Mouse (Mus musculus) right cerebral cortex, postnatal 4 days (tissue): ENCODE measurements around the gene Tmem33.

Experiments used
- DNase-seq: peaks from one replicate; pipeline ENCODE4 v3.0.0-alpha.2; 2022

The Tmem33 gene

DNA sequence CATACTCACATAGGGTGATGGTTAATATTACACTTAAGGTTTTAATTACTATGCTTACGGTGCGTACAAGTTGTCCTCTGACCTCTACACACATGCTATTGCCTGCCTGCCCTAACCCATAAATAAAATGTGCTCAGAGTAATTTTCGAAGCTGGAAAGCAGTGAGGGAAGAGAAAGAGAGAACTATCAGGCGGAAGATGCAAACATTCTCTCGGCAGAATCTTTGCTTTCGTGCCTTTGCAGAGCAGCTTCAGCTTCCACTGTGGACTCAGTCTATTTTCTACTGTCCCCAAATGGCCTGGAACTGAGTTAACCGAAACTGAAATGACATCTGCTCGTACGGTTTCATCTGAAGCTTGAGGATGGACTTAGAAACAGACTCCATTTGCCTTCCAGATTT is 1.9 kb upstream of the Tmem33 start:
- DNase-seq: no peak

DNA sequence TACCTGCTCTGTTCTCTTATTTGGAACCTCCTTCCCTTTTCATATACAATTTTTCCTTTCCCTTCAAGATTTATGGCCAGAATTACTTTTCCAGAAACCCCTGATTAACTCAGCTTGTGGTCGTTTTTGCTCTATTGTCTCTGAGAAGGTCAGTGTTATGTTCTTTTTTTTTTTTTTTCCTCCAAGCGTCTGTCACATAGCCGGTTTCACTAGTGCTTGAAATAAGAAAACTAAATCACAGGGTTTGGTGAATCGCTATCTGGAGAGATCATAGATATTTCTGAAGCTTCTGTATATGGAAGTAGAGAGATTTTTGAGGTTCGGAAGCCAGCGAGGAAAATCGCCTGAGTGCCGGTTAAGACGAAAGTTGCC is 220 bp upstream of the Tmem33 start:
- DNase-seq: no peak

DNA sequence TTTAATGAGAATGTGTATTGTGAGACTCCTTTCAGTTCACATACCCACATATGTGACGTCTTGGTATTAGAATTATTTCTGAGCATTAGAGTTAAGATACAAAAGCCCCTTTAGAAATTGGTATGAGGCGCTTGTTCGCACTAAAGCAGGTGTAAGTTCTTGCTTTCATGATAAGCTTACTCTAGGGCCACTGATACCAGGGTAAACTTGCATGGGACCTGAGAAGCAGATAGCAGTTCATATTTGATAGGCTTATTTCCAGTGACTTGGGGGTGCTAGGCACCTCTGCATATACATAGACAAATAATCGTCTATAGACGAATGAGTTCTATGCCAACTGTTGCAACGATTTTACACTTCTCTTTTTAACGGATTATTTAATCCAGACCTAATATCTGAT is 2.6 kb downstream of the Tmem33 start:
- no peak for DNase-seq

DNA sequence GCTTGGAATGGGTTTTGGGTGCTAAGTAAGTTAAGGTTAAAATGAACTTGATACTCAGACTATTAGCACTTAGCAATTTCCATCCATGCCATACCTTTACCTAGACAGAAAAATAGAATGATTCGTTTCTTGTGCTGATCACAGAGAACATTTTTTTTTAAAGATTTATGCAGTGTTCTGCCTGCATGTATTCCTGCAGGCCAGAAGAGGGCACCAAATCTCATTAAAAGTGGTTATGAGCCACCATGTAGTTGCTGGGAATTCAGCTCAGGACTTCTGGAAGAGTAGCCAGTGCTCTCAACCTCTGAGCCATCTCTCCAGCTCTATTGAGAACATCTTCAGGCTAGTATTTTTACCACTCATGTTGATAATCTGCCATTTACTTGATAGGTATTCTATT is 5.7 kb downstream of the Tmem33 start:
- no peak for DNase-seq

DNA sequence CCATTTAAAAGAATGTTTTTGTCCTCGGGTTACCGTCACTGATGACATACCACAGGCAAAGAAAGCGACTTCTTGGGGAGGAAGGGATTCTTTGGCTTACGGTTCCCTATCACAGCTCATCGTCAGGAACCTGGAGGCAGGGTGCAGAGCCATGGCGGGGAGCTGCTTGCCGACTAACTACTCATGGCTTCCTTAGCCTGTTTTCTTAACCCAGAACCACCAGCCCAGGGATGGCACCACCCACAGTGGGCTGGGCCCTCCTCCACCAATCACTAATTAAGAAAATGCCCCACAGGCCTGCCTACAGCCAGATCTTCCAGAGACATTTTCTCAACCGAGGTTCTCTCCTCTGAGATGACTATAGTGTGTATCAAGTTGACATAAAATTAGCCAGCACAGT is 8.9 kb downstream of the Tmem33 start:
- no peak for DNase-seq

DNA sequence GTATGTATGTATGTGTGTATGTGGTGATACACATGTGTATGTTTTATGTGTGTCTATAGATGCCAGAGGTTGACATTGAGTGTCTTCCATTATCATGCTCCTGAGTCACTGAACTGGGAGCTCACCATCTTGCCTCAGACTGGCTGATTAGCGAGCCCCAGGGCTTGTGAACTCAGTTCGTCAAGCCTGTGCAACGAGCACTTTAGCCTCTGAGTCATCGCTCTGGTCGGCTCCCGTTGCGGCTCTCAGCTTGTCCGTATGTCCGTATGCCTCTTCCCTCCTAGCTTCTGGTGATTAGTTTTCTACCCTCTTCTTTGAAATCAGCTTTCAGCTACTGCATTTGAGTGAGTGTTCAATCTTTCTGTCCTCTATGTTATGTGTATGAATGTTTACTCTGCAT is 19.0 kb downstream of the Tmem33 start:
- no peak for DNase-seq

DNA sequence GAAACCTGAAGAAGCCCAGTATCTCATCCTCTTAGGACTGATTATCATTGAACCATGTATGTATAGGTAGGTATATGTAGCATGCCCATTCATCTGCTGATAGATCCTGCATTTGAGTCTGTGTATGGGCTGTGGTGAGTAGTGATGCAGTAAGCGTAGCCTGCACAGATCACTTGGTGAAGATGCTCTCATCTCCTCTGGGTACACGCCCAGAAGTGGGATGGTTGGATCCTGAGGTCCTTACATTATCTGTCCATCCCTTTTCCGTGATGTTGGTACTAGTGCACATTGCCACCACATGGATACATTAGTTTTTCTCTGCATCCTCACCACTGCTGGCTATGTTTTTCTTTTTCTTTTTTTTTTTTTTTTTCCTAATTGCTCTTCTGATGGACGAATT is 19.5 kb downstream of the Tmem33 start:
- no peak for DNase-seq

DNA sequence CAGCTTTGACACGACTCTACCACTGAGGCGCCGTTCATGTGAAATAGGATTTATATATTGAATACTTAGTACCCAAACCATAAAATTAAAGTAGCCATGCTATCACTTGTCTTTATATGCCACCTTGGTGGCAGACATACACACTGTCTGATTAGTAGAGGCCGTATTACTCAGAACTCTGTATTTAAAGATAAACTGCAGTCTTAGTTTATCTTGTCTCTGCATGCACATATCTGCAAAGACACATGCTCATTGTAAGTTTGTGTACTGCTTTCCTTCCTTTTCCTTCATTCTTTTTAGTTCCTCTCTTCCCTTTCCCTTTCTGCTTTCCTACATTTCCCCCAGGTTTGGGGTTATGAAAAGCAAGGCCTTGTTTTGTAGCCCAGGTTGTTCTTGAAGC is 20.0 kb downstream of the Tmem33 start:
- no peak for DNase-seq

DNA sequence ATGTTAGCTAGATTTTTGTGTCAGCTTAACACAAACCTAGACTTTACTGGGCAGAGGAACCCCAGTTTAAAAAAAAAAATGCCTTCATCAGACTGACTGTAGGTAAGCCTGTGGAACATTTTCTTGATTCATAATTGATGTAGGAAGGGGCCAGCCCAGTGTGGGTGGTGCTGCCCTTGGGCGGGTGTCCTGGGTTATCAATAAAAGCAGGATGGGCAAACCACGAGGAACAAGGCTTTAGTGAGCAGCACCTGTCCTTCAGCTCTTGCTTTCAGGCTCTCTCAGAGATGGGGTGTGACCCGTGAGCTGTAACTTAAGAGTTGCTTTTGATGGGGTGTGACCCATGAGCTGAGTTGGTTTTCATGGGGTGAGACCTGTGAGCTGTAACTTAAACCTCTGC is 34.7 kb downstream of the Tmem33 start:
- DNase-seq: no peak

DNA sequence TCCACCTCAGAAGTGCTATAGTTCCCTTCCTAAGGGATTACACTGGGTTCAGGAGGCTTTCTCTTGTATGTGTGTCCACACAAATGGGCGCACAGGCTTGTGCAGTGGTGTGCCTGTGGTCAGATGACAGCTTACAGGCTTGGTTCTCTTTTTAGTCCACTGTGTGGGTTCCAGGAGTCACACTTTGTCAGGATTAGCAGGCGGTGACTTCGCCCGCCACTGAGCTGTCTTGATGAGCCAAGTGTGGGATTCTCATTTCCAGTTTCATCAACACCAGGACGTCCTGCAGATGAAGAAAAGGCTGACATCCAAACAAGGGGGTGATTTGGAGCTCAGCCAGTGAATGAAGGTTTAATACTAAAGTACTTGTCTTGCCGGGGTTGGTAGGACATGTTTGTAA is 35.3 kb downstream of the Tmem33 start:
- DNase-seq: no peak

DNA sequence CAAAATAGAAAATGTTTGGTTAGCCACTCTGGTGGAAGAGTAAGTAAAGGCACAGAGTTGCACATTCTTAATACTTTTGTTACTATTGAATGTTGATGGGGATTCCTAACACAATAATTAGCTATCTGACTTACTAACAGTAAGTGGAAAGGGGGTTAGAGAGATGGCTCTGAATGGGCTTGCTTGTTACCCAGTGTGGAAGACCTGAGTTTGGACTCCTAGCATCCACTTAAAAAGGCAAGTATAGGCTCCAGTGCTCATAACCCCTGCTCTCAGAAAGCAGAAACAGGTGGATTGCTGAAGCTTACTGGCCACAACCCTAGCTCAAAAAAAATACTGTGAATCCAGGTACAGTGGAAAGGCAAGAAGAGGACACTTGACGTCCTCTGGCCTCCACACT is 35.8 kb downstream of the Tmem33 start:
- no peak for DNase-seq

DNA sequence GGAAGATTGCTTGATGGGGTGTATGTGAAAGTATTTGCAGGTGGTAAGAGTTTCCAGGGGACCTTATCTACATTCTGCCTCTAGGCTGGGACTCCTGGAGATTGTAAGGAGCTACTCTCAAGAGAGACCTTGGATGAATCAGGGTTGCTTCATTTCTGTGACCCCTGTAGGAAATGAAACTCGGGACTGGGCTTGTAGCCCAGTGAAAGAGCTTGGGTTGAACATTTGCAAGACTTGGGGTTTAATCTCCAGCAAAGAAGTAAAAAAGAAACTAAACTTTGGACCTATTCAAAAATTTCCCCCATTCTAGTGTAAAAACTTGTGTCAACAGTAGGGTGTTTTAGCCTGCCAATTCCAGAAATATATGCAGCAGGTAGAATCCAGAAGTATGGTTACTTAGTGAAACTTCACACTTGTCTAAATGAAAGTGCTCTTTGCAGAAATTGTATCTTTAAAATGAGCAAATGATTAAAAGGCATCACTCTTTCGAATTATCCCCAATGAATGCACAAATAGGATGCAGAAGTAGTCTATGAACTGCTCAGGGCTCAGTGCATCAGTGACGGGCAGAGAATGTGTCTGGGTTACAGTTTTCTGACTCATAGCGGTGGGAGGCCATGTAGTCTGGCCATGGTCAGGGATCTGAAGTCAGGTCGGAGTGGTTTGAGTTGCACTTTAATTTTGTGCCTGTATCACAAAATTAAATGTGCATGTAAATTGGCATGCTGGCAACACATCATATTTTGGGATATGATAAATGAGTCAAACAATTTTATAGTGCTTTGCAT is 36.9 kb downstream of the Tmem33 start:
- no peak for DNase-seq

DNA sequence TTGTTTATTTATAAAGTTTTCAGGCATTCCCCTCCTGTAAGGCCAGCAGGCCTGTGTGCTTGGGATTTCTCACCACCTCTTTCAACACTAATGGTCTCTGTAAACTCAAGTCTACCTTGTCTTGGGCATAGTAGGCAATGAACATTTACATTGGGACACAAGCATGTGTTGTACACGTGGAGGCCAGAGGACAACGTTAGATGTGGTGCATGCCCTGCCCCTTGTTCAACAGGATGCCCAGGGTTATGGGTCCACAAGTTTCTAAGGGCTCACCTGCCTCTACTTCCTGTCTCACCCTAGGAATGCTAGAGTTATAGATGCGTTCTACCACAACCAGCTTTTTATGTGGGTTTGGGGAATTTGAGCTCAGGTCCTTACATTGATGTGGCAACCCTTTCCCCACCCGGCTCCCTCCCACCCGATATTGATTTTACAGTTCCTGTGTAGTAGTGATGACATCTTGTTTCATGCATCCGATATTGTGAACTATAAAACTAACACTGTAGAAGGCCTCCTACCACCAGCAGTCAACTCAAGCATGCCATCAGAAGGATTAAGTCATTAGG is 39.6 kb downstream of the Tmem33 start:
- DNase-seq: no peak

DNA sequence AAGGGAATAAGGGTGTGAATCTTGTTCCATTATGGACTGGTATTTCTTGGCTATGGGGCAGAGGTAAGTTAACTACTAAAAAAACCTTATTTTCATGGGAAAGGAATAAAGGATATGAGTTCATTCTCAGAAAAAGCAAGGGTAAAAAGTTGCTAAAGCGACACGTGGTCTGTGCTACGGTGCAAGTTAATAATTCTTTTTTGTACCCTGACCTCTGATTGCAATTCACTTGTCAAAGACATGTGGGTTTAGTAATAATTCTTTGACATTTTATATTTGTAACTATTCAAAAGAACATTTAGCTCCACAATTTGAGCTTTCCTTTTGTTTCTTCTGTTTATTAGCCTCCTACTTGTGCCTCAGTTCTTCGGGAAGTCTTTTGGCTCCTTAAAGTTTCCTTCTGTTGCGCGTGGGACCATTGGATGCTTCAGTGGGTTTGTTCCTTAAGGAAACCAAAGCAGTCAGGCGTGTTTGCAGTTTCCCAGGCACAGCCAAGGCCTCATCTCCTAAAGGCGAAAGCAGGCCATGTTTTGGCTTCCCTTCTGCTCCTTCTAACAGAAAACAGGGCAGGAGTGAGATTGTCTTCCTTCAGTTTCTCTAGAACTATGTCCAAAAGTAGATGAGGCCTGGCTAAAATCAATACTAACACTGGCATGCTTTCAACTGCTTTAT is 40.7 kb downstream of the Tmem33 start:
- DNase-seq: no peak

DNA sequence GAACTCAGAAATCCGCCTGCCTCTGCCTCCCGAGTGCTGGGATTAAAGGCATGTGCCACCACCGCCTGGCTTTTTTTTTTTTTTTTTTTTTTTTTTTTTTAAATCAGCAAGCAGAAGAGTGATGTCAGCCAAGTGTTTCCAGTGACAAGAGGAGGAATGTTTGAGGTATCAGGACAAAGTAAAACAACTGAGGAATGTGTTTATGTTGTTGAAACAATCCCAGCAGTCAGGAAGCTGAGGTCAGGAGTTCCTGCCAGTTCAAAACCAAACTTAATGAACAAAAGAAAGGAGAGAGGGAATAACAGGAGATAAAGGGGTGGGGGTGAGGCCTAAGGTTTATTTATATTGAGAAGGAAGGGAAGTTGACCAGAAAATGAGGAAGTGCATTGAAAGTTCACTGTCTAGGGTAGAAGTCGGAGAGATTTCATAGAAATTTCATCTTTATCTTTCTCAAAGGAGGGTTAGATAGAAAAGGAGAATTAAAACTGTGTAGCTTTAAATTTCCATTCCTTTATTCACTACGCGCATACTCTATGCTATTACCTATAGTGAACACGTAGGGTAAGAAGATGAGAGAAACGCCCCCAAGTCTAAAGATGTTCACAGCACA is 41.5 kb downstream of the Tmem33 start:
- no peak for DNase-seq

DNA sequence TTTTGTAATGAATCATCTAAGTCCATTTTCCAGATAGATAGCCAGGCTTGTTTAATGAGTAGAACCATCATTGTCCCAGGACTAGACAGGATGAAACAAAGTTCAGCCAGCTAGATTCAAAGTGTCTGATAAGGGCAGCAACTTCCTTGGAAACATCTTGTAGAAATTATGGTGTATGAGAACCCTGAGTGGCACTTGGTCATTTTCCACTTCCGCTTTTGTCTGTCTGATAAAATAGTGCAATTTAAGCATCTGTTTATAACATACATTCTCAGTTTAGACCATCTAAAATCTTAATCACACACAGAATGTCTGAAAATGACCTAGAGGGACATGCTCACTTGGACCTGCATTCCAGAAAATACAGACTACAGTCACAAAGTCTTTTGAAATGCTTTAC is 43.5 kb downstream of the Tmem33 start:
- DNase-seq: no peak

DNA sequence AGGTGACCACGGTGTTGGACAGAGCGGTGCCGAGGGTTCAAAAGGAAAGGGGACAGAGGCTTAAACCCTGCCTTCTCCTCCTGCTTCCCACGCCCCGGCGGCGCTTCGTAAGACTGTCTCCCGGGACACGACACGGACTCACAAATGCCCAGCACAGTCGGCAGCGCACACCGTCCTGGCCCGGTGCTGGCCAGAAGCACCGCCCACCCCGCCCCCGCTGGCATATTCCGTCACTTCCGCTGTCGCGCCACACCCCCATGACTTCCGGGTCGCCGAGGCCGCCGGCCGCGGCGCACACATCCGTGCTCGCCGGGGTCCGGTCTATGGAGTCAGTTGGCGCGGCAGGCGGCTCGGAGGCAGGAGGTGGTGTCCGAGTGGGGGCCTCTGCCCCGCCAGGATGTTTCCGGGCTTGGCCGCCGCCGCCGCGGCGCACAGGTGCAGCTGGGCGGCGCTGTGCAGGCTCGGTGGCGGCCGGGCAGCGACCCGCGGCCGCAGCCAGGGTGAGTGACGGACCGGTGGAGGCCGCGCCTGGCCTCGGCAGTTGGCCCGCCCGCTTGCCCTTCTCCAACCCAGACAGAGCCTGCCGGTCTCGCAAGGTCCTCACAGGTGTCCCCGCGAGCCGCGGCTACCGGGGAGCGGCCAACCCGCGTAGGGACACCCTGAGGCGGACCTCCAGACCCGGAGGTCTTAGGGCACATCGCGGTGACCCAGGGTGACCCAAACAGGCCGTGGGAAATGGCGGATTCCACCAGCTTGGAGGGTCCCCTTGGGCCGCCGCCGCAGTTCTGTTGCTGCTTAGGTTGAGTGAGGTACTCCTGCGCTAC is 46.5 kb downstream of the Tmem33 start, which contains the start of gene Slc30a9:
TSS of gene Slc30a9 (plus strand) at position 258 of the 824 bp plus-strand sequence.
- DNase-seq: peak; percentile 95

DNA sequence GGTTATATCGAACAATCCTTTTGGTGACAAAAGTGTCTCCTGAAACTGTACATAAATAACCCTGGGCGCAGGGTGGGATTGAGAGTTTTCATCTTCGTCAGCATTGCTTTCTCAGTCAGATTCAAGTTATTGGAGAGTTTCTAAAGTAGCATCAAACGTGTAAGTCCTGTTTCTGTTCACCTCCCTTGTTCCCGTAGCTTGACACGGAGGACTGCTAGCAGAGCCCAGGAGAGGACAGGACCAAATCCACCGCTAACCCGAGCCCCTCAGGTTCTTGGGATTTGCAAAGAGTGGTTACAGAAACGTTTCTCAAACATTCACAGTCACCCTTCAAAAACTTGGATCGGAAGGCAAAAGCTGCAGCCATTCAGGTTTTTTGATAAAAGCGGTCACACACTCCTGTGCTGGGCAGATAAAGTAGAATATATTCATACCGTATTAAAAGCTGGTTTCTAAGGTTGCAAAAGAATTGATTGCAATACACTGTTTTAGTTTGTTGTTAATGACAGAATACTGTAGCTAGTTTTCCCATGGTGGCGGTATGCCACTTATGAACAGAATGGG is 47.4 kb downstream of the Tmem33 start:
- no peak for DNase-seq

DNA sequence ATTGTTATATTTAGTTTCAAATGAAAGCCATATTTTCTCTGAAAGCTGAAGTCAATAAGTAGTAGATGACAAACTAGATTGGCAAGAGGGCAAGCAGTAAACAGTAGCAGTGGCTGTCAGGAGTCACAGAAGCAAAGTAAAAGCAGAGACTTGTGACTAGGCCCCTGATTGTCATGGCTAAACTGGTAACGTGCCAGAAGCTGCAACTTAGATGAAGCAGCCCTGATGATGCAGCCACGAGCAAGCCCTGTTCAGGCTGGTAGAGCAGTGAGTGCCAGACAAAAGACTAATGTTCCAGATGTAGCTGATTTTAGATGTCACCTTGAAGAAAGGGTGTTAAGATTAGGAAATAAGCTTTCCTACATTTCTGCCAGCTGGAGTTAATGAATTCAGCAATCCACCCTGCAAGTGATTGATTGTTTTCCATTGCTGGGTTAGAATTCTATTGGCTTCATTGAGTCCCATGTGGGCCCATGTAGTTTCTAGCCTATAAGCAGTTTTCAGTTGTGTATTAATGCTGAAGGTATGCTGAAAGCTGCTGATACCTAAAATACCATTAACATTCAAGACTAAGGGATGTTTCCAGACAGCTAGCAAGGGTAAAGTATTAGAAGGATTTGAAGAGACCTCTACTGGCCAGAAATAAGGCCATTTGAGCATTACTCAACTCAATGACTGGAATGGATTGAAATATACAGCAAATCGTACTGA is 51.6 kb downstream of the Tmem33 start:
- DNase-seq: no peak

DNA sequence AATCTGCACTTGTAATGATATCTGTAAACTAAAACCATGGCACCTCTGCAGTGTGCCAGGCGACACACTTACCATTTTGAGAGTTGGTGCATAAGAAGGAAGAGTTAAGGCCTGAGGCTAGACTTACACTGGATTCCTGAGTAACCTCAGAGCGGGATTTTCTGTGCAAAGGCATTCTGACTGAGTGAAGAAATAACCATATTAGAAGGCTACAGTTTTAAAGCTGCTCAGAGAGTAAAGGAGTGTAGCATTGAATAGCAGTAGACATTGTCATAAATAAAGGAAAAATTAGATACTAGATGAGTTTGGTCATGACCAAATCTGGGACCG is 52.1 kb downstream of the Tmem33 start:
- no peak for DNase-seq

DNA sequence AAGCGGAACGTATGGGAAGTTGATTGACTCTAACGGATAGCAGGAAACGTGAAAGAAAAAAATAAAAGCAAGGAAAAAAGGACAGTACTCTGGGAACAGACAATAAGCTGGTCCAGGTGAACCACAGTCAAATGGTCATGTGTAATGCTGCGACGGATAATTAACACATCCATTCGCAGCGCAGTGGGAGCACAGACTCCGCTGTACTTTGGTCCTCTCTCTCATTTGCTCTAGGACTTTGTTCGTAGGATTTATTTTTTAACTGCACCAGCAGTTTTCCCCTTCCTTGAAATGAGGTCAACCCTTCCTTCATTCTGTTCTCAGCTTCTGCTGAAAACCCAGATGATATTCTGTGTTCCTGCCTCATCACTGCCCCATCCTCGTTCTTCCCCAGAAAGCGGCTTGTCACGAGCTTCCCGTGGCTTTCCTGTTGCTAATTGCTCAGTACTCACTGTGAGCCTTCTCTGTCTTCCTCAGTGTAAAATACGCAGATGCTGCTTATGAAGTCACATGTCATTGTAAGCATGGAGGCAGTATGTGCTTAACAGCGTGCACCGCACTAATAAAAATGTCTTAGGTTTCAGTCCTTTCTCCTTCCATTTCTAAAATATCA is 61.4 kb downstream of the Tmem33 start:
- DNase-seq: no peak

DNA sequence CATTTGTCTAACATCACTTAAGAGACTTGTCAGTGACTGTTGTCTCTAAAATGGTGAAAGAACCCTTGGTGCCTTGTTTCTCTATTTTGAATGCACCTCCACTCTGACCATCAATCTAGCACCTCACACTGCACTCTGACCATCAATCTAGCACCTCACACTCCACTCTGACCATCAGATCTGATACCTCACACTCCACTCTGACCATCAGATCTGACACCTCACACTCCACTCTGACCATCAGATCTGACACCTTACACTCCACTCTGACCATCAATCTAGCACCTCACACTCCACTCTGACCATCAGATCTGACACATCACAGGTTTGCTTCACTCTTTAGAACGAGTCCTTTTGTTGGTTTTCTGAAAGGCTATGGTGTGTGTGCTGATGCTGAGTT is 63.7 kb downstream of the Tmem33 start:
- no peak for DNase-seq
